Mouse (Mus musculus) heart, postnatal 14 days (tissue): ENCODE measurements around the gene Sinhcaf. TPM values are rescaled to one million over a fixed set of nuclear protein-coding genes. Genes with fewer than 3 reads are reported as not detected.
A peak's percentile ranks its signal among the peaks of the same experiment; 100 is the strongest.

Experiments
- DNase-seq, 2 experiments: peaks; one replicate each; pipeline ENCODE4 v3.0.0; 2021 to 2022
- intact Hi-C: fragments of 180-260 bp; cut with DNase I; formaldehyde crosslinking; loops from one replicate; pipeline ENCODE4 v1.15.1; 2025
- total RNA-seq, 2 experiments: library from RNA; stranded (reverse); gene quantifications; 2 replicates each; pipeline ENCODE4 v1.2.3; 2021

Gene Sinhcaf
- total RNA-seq, 2 experiments from 2014 or later, result 6.4 to 6.9 TPM

DNA sequence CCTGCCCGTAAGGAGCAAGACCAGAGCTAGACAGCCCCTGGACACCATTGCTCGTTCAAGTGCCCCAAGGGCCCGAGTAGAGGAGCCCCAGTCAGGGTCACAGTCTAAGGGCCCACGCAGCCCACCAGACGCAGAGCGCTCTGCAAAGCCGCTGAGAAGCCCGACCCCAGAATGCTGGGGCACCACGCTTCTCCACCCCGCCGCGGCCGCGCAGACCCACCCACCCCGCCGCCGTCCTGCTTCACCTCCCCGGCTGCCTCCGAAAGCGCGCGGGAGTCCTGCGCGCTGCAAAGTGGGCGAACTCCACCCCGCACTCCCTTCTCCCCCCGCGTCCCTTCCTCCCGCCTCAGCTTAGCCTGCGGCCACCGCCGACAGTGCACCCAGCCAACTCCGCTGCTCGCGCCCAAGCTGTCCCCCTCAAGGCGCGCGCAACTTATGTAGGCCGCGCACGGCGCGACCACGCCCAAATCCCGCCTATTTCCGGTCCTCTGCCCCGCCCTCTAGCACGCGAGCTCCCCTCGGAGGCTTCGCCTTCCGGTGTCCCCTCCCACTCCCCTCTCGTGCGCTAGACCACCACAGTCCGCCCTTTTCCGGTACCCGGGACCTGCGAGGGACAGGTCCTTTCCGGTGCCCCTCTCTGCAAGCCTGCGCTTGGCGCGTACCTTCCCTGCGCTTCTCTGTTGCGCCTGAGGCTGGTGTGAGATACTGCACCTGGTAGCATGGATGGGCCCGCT lies 50.3 kb downstream of the Sinhcaf start, which contains the start of gene Caprin2:
TSS of gene Caprin2 (minus strand) at position 465 of the 734 bp plus-strand sequence.
- intact Hi-C loops, result loop anchor here (5.0 kb wide), 2 partner anchors 46 to 64 kb away; partner anchors contain the start of gene Ipo8
- DNase-seq, result peak; percentile 90 to 94

DNA sequence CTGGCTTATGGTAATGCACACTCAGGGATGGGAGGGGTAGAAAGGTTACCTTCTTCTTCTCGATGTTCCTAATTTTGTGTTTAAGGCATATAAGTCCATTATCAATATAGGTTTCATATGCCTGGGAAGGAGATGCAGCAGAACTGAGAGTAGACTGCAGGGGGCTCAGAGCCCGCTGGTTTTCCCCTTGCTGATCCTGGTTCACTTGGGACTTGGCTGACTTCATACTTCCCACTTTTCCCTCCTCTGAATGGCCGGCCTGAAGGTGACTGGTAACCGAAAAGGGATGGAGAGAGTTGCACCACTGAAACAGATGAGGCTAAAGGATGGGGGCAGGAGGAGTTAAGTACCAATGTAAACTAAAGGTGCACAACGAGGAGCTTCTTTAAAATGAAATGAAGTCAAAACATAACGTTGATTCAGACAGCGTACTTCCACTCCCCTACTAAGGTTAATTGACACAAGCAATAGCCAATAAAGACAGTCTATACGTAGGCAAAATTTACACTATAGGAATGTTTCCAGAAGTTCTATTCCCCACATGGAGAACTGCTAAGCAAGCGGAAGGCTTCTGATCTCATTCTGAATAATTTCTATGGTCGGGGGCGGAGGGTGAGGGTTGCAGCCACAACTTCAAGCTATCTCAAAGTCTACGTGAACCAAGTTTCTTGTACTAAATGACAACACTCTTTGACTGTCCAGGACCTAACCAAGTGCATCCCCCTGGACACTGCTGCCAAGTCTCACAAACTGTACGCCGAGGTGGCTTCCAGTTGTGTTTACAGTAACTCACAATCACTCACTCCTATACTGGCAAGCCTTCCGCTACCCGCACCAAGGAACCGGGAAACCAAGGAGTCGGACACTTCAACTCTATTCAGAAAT lies 51.1 kb downstream of the Sinhcaf start:
- DNase-seq, result peak; percentile 1
- intact Hi-C loops, result loop anchor here (5.0 kb wide), 2 partner anchors 47 to 63 kb away; partner anchors contain the start of gene Ipo8

GRCm38 (mm10) chr6:148873911-148874310 lies 72.4 kb downstream of the Sinhcaf start:
- intact Hi-C loops, result no loop called here
- DNase-seq, result no peak

Other genes starting within 250 kb of the Sinhcaf start
- gene Ipo8, start 115.0 kb downstream of the Sinhcaf start, total RNA-seq, result 10 to 100 TPM; 21.4 to 23.7 TPM
- 1 to 10 TPM; 5.7 to 6.5 TPM for gene Caprin2, start 50.2 kb downstream of the Sinhcaf start, total RNA-seq
- gene Dennd5b, start 155.2 kb upstream of the Sinhcaf start, total RNA-seq, result 10 to 100 TPM; 20.5 to 23.3 TPM
- gene Gm10203, start 183.7 kb upstream of the Sinhcaf start, total RNA-seq, result not detected
- 10 to 100 TPM; 31.2 to 31.9 TPM for gene Etfbkmt, start 193.4 kb upstream of the Sinhcaf start, total RNA-seq
- 10 to 100 TPM; 19.5 to 21.7 TPM for gene Amn1, start 242.2 kb upstream of the Sinhcaf start, total RNA-seq